Mouse (Mus musculus) liver, postnatal 0 days (tissue): ENCODE results near the gene Hist1h2ah. TPM values are rescaled to one million over a fixed set of nuclear protein-coding genes. Genes with fewer than 3 reads are reported as not detected.

Source experiments
- ATAC-seq: fragments of 200-750 bp; cut with Nextera tagmentation; 2 replicates; pipeline ENCODE4 v1.8.0; 2017; ENCODE audit warnings: mild to moderate bottlenecking, moderate library complexity
- DNase-seq: peaks from one replicate; pipeline ENCODE4 v3.0.0-alpha.2; 2016
- H3K27ac ChIP-seq: fragments of 300-500 bp; sonication (generic); 2 replicates; pipeline ENCODE4 v1.5.1; 2014; ENCODE audit warnings: antibody characterized with exemption, moderate library complexity, mild to moderate bottlenecking, low read depth
- H3K27me3 ChIP-seq: fragments of 300-500 bp; sonication (generic); 2 replicates; pipeline ENCODE4 v1.6.1; 2014; ENCODE audit warnings: low read length, control low read depth, mixed read lengths; ENCODE audit not compliant: insufficient read depth
- H3K36me3 ChIP-seq: fragments of 300-500 bp; sonication (generic); replicated peaks from 2 replicates; pipeline ENCODE4 v1.6.1; 2014; ENCODE audit warnings: mild to moderate bottlenecking, control low read depth, low read length, moderate library complexity, mixed read lengths; ENCODE audit not compliant: insufficient read depth
- H3K4me1 ChIP-seq: fragments of 300-500 bp; sonication (generic); 2 replicates; pipeline ENCODE4 v1.6.1; 2014; ENCODE audit warnings: antibody characterized with exemption, mild to moderate bottlenecking, control low read depth; ENCODE audit not compliant: insufficient read depth
- H3K4me2 ChIP-seq: fragments of 300-500 bp; sonication (generic); 2 replicates; pipeline ENCODE4 v1.6.1; 2014; ENCODE audit warnings: low read depth, mild to moderate bottlenecking, low read length, moderate library complexity, mixed read lengths
- H3K4me3 ChIP-seq: fragments of 300-500 bp; sonication (generic); 2 replicates; pipeline ENCODE4 v1.5.1; 2014; ENCODE audit warnings: low read depth, low read length
- H3K9ac ChIP-seq: fragments of 300-500 bp; sonication (generic); replicated peaks from 2 replicates; pipeline ENCODE4 v1.6.1; 2014; ENCODE audit warnings: mild to moderate bottlenecking, moderate library complexity
- H3K9me3 ChIP-seq: fragments of 300-500 bp; sonication (generic); 2 replicates; pipeline ENCODE4 v1.6.1; 2016; ENCODE audit warnings: mild to moderate bottlenecking, control low read depth, low read length, mixed read lengths
- CTCF ChIP-seq: sonication (generic); IDR thresholded peaks from 2 replicates; pipeline ENCODE4 v1.5.1; 2016; ENCODE audit warnings: antibody characterized with exemption, low read depth
- EP300 ChIP-seq: IDR thresholded peaks from 2 replicates; pipeline ENCODE4 v1.6.1; 2016; ENCODE audit warnings: antibody characterized with exemption, low read depth, mild to moderate bottlenecking
- WGBS: fragments of 180-500 bp; shearing (Covaris S2); extraction: QIAGEN DNeasy Blood & Tissue Kit; methylation state at CpG from one replicate; pipeline ENCODE4 v1.1.7; 2014; ENCODE audit not compliant: insufficient replicate concordance; 5-methylcytosine and 5-hydroxymethylcytosine counted together
- polyA plus RNA-seq: library from polyadenylated mRNA; unstranded; fragments of >200 nt; fragmentation: Nextera tagmentation; extraction: Ambion mirVana; gene quantifications from 2 replicates; pipeline ENCODE4 v1.2.1, GENCODE M21; 2015

The Hist1h2ah gene
- polyA plus RNA-seq, 1 experiment from 2014 or later: 9.9 TPM

GRCm38 (mm10) chr13:22039951-22040463 is 4.6 kb upstream of the Hist1h2ah start:
- Histone ChIP-seq H3K4me2 (peak overlapping the region; percentile 80), H3K9me3 (no peaks in the 10 kb centered on the region), H3K4me3 (peak overlapping the region; percentile 54), H3K27me3 (no peaks in the 10 kb centered on the region), H3K4me1 (peaks cover 18% of the 10 kb centered on the region), H3K36me3 (no peaks in the 10 kb centered on the region), H3K27ac (peak overlapping the region; percentile 96), H3K9ac (peak overlapping the region; percentile 69)
- ATAC-seq (no peak), DNase-seq (no peak)
- WGBS: 7% methylated on average over 2 of the region's 2 CpGs
- no peak for TF ChIP-seq CTCF
- no peak for TF ChIP-seq EP300

- Histone ChIP-seq H3K9me3 (no peaks in the 10 kb centered on the region), H3K4me3 (peak overlapping the region; percentile 54; the same call in 1 of the 2 replicates), H3K27me3 (no peaks in the 10 kb centered on the region), H3K4me2 (peak overlapping the region; percentile 80), H3K9ac (no peak overlapping the region; the same call in 1 of the 2 replicates), H3K27ac (peak overlapping the region; percentile 96), H3K4me1 (peaks cover 18% of the 10 kb centered on the region), H3K36me3 (no peaks in the 10 kb centered on the region)
- TF ChIP-seq EP300: no peak
- TF ChIP-seq CTCF: no peak
- no peak for DNase-seq
- ATAC-seq: no peak
- 64% methylated on average over 5 of the region's 5 CpGs for WGBS
Observed at GRCm38 (mm10) chr13:22039364-22039763, 4.0 kb upstream of the Hist1h2ah start.

GRCm38 (mm10) chr13:22037415-22037814 is 2.0 kb upstream of the Hist1h2ah start:
- peak overlapping the region; percentile 60; the same call in 1 of the 2 replicates for H3K4me3 ChIP-seq
- no peaks in the 10 kb centered on the region for H3K9me3 ChIP-seq
- H3K36me3 ChIP-seq: no peaks in the 10 kb centered on the region
- no peak for DNase-seq
- WGBS: 59% methylated on average over 2 of the region's 2 CpGs
- no peaks in the 10 kb centered on the region for H3K27me3 ChIP-seq
- peaks cover 26% of the 10 kb centered on the region for H3K4me1 ChIP-seq
- peak overlapping the region; percentile 79 for H3K9ac ChIP-seq
- H3K4me2 ChIP-seq: peak overlapping the region; percentile 78
- no peak for TF ChIP-seq CTCF
- TF ChIP-seq EP300: no peak
- ATAC-seq: no peak
- H3K27ac ChIP-seq: peak overlapping the region; percentile 96

GRCm38 (mm10) chr13:22036986-22037385 is 1.6 kb upstream of the Hist1h2ah start:
- peak overlapping the region; percentile 78 for H3K4me2 ChIP-seq
- H3K27ac ChIP-seq: peak overlapping the region; percentile 96

GRCm38 (mm10) chr13:22036149-22036956 is 985 bp upstream of the Hist1h2ah start:
- peaks cover 22% of the 10 kb centered on the region for H3K4me1 ChIP-seq
- peak overlapping the region; percentile 79 for H3K9ac ChIP-seq
- no peaks in the 10 kb centered on the region for H3K9me3 ChIP-seq
- H3K4me3 ChIP-seq: peak overlapping the region; percentile 60
- peak; percentile 51 for DNase-seq
- H3K36me3 ChIP-seq: no peaks in the 10 kb centered on the region
- peak overlapping the region; percentile 96 for H3K27ac ChIP-seq
- 3% methylated on average over 19 of the region's 23 CpGs for WGBS
- no peak for TF ChIP-seq EP300
- TF ChIP-seq CTCF: no peak
- H3K27me3 ChIP-seq: no peaks in the 10 kb centered on the region
- peak overlapping the region; percentile 78 for H3K4me2 ChIP-seq
- ATAC-seq: no peak; the same call in 1 of the 2 replicates

More at GRCm38 (mm10) chr13:22036986-22037385, 1.6 kb upstream of the Hist1h2ah start:
- 59% methylated on average over 3 of the region's 3 CpGs for WGBS
- Histone ChIP-seq H3K9me3 (no peaks in the 10 kb centered on the region), H3K4me1 (peaks cover 23% of the 10 kb centered on the region), H3K4me3 (peak overlapping the region; percentile 60), H3K9ac (peak overlapping the region; percentile 79), H3K27me3 (no peaks in the 10 kb centered on the region), H3K36me3 (no peaks in the 10 kb centered on the region)
- DNase-seq (no peak), ATAC-seq (no peak)
- no peak for TF ChIP-seq CTCF
- TF ChIP-seq EP300: no peak
